Mouse (Mus musculus): Measurements from ENCODE around the gene Letmd1. TPM values are rescaled to one million over a fixed set of nuclear protein-coding genes. Genes with fewer than 3 reads are reported as not detected.

Gene Letmd1
- total and polyA plus RNA-seq, 2 experiments, result 18.7 to 39.9 TPM

- DNase-seq (ENCODE audit: extremely low read depth, low read depth, low spot score), result no peak
Observed at GRCm38 (mm10) chr15:100446887-100447286, 21.9 kb upstream of the Letmd1 start.

GRCm38 (mm10) chr15:100448572-100448971 lies 20.3 kb upstream of the Letmd1 start:
- H3K9ac ChIP-seq (ENCODE audit: low read depth, low read length), result no peak overlapping the region
- DNase-seq (ENCODE audit: extremely low read depth, low read depth, low spot score), result no peak
- no peaks in the 10 kb centered on the region for H3K36me3 ChIP-seq (ENCODE audit: control insufficient read depth, insufficient read depth, low read length)
- H3K79me2 ChIP-seq (ENCODE audit: control insufficient read depth, insufficient read depth, low read length), result no peaks in the 10 kb centered on the region
- WGBS, result 86% methylated on average over 4 of the region's 4 CpGs
- H3K4me3 ChIP-seq (ENCODE audit: insufficient read depth, low read depth, low read length), result no peak overlapping the region
- H3K27ac ChIP-seq (replicated peaks; ENCODE audit: insufficient read depth, low read depth, low read length), result no peak overlapping the region
- no peaks in the 10 kb centered on the region for H3K27me3 ChIP-seq (ENCODE audit: control insufficient read depth, insufficient read depth, low read length)
- TF ChIP-seq CTCF (IDR thresholded peaks at IDR 0.05; ENCODE audit: low read depth, low read length), result no peak
- TF ChIP-seq POLR2A (IDR thresholded peaks at IDR 0.05; ENCODE audit: extremely low read depth, insufficient read depth, low read length), result no peak
- H3K4me1 ChIP-seq (ENCODE audit: control insufficient read depth, insufficient read depth, low read length), result no peaks in the 10 kb centered on the region; the same call in 1 of the 2 replicates

More at GRCm38 (mm10) chr15:100446887-100447286, 21.9 kb upstream of the Letmd1 start:
- H3K27me3 ChIP-seq (ENCODE audit: control insufficient read depth, insufficient read depth, low read length), result no peaks in the 10 kb centered on the region
- WGBS, result 67% methylated on average over 2 of the region's 2 CpGs
- H3K4me3 ChIP-seq (ENCODE audit: insufficient read depth, low read depth, low read length), result no peak overlapping the region
- H3K4me1 ChIP-seq (ENCODE audit: control insufficient read depth, insufficient read depth, low read length), result peaks cover 4% of the 10 kb centered on the region; the same call in 1 of the 2 replicates
- no peak overlapping the region for H3K27ac ChIP-seq (replicated peaks; ENCODE audit: insufficient read depth, low read depth, low read length)
- no peak for TF ChIP-seq POLR2A (IDR thresholded peaks at IDR 0.05; ENCODE audit: extremely low read depth, insufficient read depth, low read length)
- TF ChIP-seq CTCF (IDR thresholded peaks at IDR 0.05; ENCODE audit: low read depth, low read length), result no peak
- no peak overlapping the region for H3K9ac ChIP-seq (ENCODE audit: low read depth, low read length)
- H3K36me3 ChIP-seq (ENCODE audit: control insufficient read depth, insufficient read depth, low read length), result no peaks in the 10 kb centered on the region
- no peaks in the 10 kb centered on the region for H3K79me2 ChIP-seq (ENCODE audit: control insufficient read depth, insufficient read depth, low read length)

GRCm38 (mm10) chr15:100449495-100449894 lies 19.3 kb upstream of the Letmd1 start:
- H3K36me3 ChIP-seq (ENCODE audit: control insufficient read depth, insufficient read depth, low read length), result no peaks in the 10 kb centered on the region
- H3K27me3 ChIP-seq (ENCODE audit: control insufficient read depth, insufficient read depth, low read length), result no peaks in the 10 kb centered on the region
- no peak overlapping the region for H3K4me3 ChIP-seq (ENCODE audit: insufficient read depth, low read depth, low read length)
- WGBS, result 80% methylated on average over 3 of the region's 3 CpGs
- DNase-seq (ENCODE audit: extremely low read depth, low read depth, low spot score), result no peak
- no peaks in the 10 kb centered on the region for H3K79me2 ChIP-seq (ENCODE audit: control insufficient read depth, insufficient read depth, low read length)
- TF ChIP-seq POLR2A (IDR thresholded peaks at IDR 0.05; ENCODE audit: extremely low read depth, insufficient read depth, low read length) (no peak), CTCF (IDR thresholded peaks at IDR 0.05; ENCODE audit: low read depth, low read length) (no peak)
- H3K27ac ChIP-seq (replicated peaks; ENCODE audit: insufficient read depth, low read depth, low read length), result no peak overlapping the region
- H3K4me1 ChIP-seq (ENCODE audit: control insufficient read depth, insufficient read depth, low read length), result no peaks in the 10 kb centered on the region
- no peak overlapping the region for H3K9ac ChIP-seq (ENCODE audit: low read depth, low read length)

GRCm38 (mm10) chr15:100451245-100451644 lies 17.6 kb upstream of the Letmd1 start:
- Histone ChIP-seq H3K4me3 (ENCODE audit: insufficient read depth, low read depth, low read length) (no peak overlapping the region), H3K36me3 (ENCODE audit: control insufficient read depth, insufficient read depth, low read length) (no peaks in the 10 kb centered on the region), H3K9ac (ENCODE audit: low read depth, low read length) (no peak overlapping the region), H3K27ac (replicated peaks; ENCODE audit: insufficient read depth, low read depth, low read length) (no peak overlapping the region), H3K27me3 (ENCODE audit: control insufficient read depth, insufficient read depth, low read length) (no peaks in the 10 kb centered on the region), H3K79me2 (ENCODE audit: control insufficient read depth, insufficient read depth, low read length) (no peaks in the 10 kb centered on the region), H3K4me1 (ENCODE audit: control insufficient read depth, insufficient read depth, low read length) (peaks cover 2% of the 10 kb centered on the region)
- TF ChIP-seq CTCF (IDR thresholded peaks at IDR 0.05; ENCODE audit: low read depth, low read length) (no peak), POLR2A (IDR thresholded peaks at IDR 0.05; ENCODE audit: extremely low read depth, insufficient read depth, low read length) (no peak)
- no peak for DNase-seq (ENCODE audit: extremely low read depth, low read depth, low spot score)
- WGBS, result 76% methylated on average over 16 of the region's 16 CpGs

- H3K27ac ChIP-seq (replicated peaks; ENCODE audit: insufficient read depth, low read depth, low read length), result no peak overlapping the region
- TF ChIP-seq CTCF (IDR thresholded peaks at IDR 0.05; ENCODE audit: low read depth, low read length) (no peak), POLR2A (IDR thresholded peaks at IDR 0.05; ENCODE audit: extremely low read depth, insufficient read depth, low read length) (no peak)
- peaks cover 10% of the 10 kb centered on the region for H3K4me1 ChIP-seq (ENCODE audit: control insufficient read depth, insufficient read depth, low read length)
- no peaks in the 10 kb centered on the region for H3K36me3 ChIP-seq (ENCODE audit: control insufficient read depth, insufficient read depth, low read length)
- H3K9ac ChIP-seq (ENCODE audit: low read depth, low read length), result no peak overlapping the region
- H3K27me3 ChIP-seq (ENCODE audit: control insufficient read depth, insufficient read depth, low read length), result no peaks in the 10 kb centered on the region
- no peak overlapping the region for H3K4me3 ChIP-seq (ENCODE audit: insufficient read depth, low read depth, low read length)
- DNase-seq (ENCODE audit: extremely low read depth, low read depth, low spot score), result no peak
- no peaks in the 10 kb centered on the region for H3K79me2 ChIP-seq (ENCODE audit: control insufficient read depth, insufficient read depth, low read length)
- 70% methylated on average over 11 of the region's 11 CpGs for WGBS
Observed at GRCm38 (mm10) chr15:100452486-100452885, 16.3 kb upstream of the Letmd1 start.

- Histone ChIP-seq H3K4me1 (ENCODE audit: control insufficient read depth, insufficient read depth, low read length) (peaks cover 10% of the 10 kb centered on the region), H3K27me3 (ENCODE audit: control insufficient read depth, insufficient read depth, low read length) (no peaks in the 10 kb centered on the region), H3K79me2 (ENCODE audit: control insufficient read depth, insufficient read depth, low read length) (no peaks in the 10 kb centered on the region), H3K27ac (replicated peaks; ENCODE audit: insufficient read depth, low read depth, low read length) (peak overlapping the region; percentile 42; the same call in 1 of the 2 replicates), H3K9ac (ENCODE audit: low read depth, low read length) (no peak overlapping the region), H3K4me3 (ENCODE audit: insufficient read depth, low read depth, low read length) (no peak overlapping the region), H3K36me3 (ENCODE audit: control insufficient read depth, insufficient read depth, low read length) (no peaks in the 10 kb centered on the region)
- DNase-seq (ENCODE audit: extremely low read depth, low read depth, low spot score), result peak; percentile 72
- no peak for TF ChIP-seq CTCF (IDR thresholded peaks at IDR 0.05; ENCODE audit: low read depth, low read length)
- no peak for TF ChIP-seq POLR2A (IDR thresholded peaks at IDR 0.05; ENCODE audit: extremely low read depth, insufficient read depth, low read length)
- 28% methylated on average over 7 of the region's 7 CpGs for WGBS
Observed at GRCm38 (mm10) chr15:100456356-100456991, 12.3 kb upstream of the Letmd1 start.

Data from liver, adult 2 months (tissue).